ENCODE assay signal across 21 mouse cellular contexts in genomic region chr14:106050231-106050630, GRCm38 (mm10). TPM values are rescaled to one million over a fixed set of nuclear protein-coding genes. Genes with fewer than 3 reads are reported as not detected.
A peak's percentile ranks its signal among the peaks of the same experiment; 100 is the strongest.
DNase-seq lines count a peak whose midpoint lies in the region; ATAC-seq lines count a peak whose summit lies in the region.
"Had no signal": no experiment of that assay in that cellular context is flagged by ENCODE, and none has a peak within 500 bp of the region (broad histone marks: within the 10 kb centered on the region; RNA-seq: fewer than 3 reads in every experiment).

No protein-coding gene starts in this region.

- WGBS in heart, embryonic 10.5 days: 79% methylated on average over 1 of the region's 1 CpGs

- H3K4me1 ChIP-seq in heart, embryonic 10.5 days: no peaks in the 10 kb centered on the region
- H3K4me1 ChIP-seq: neural tube, embryonic 13.5 days had no signal

- H3K4me3 ChIP-seq in heart, embryonic 10.5 days: no peak overlapping the region
- H3K4me3 ChIP-seq: gastrocnemius, adult 2 months; heart, adult 2 months; neural tube, embryonic 13.5 days had no signal

- no peak for DNase-seq in frontal cortex, postnatal 25 days (ENCODE audit: low spot score in 2 of 2)
- peak; percentile 22 to 44 for DNase-seq in right cerebral cortex, postnatal 10 days (ENCODE audit: low spot score in 2 of 2)
- DNase-seq in right cerebral cortex, postnatal 36 days (ENCODE audit: low spot score in 2 of 2): no peak
- peak; percentile 53 to 57 for DNase-seq in cerebellum, postnatal 10 days
- peak; percentile 33 for DNase-seq in telencephalon, adult 2 months (ENCODE audit: low read depth, low spot score)
- no peak for DNase-seq in gastrocnemius, postnatal 36 days
- no peak for DNase-seq in heart, embryonic 10.5 days (ENCODE audit: low spot score)
- DNase-seq: gastrocnemius, adult 2 months; heart, adult 2 months; kidney, adult 11 months; liver; lung, adult 2 months; thymus, adult 2 months had no signal

- peak; percentile 38; the same call in 1 of the 2 replicates for ATAC-seq in frontal cortex, adult (ENCODE audit: low TSS enrichment)

- intact Hi-C loops in gastrocnemius, postnatal 36 days (cut with DNase I): no loop called here

- no peaks in the 10 kb centered on the region for H3K36me3 ChIP-seq in heart, embryonic 10.5 days
- H3K36me3 ChIP-seq: neural tube, embryonic 13.5 days had no signal

- H3K9me3 ChIP-seq in heart, embryonic 10.5 days: no peaks in the 10 kb centered on the region
- H3K9me3 ChIP-seq: neural tube, embryonic 13.5 days had no signal

- no peaks in the 10 kb centered on the region for H3K27me3 ChIP-seq in heart, embryonic 10.5 days (ENCODE audit: insufficient read depth, poor library complexity, severe bottlenecking)
- H3K27me3 ChIP-seq: neural tube, embryonic 13.5 days had no signal

- H3K27ac ChIP-seq in heart, embryonic 10.5 days: no peak overlapping the region
- H3K27ac ChIP-seq: gastrocnemius, adult 2 months; heart, adult 2 months; hindbrain, embryonic 14.5 days; neural tube, embryonic 13.5 days had no signal

RNA-seq across cellular contexts. Expression of gene Trim52, which starts 55.8 kb away (rescaled TPM):
- total RNA-seq in gastrocnemius, postnatal 36 days (2021): not detected
- not detected in 2 replicates for polyA plus RNA-seq in heart, embryonic 10.5 days (2016; fragmentation: Nextera tagmentation; extraction: Ambion mirVana)
- total RNA-seq: gastrocnemius, adult 2 months; heart, adult 2 months; left cerebral cortex, postnatal 10 days; megakaryocyte, adult 5-6 weeks had no signal
- polyA plus RNA-seq: C2C12; heart, adult 2 months; heart, postnatal 0 days; hindbrain, embryonic 14.5 days; large intestine, adult 2 months; lung, adult 2 months; neural tube, embryonic 13.5 days; thymus, adult 2 months had no signal

Comparison
In these comparisons a context has a peak if more than half of its experiments do, and no peak if none do; other contexts are left out.
1. DNase-seq: peak in right cerebral cortex, postnatal 10 days (2 of 2), cerebellum, postnatal 10 days (2 of 2) and telencephalon, adult 2 months (single experiment); none in frontal cortex, postnatal 25 days (0 of 2), right cerebral cortex, postnatal 36 days (0 of 2), gastrocnemius, postnatal 36 days (0 of 2) and heart, embryonic 10.5 days (single experiment).